Mouse (Mus musculus) cerebellum, postnatal 14 days (tissue): ENCODE results near the gene Klf9.
"Not testable (repeated sequence)": the region's sequence is repeated elsewhere in the genome, so short reads cannot be mapped to it uniquely, and the experiment has no call there.

Source experiments
- DNase-seq, 2 experiments: peaks; one replicate each; pipeline ENCODE4 v3.0.0; 2021; ENCODE audit warnings: mixed read lengths in 2 of 2

Klf9 gene

DNA sequence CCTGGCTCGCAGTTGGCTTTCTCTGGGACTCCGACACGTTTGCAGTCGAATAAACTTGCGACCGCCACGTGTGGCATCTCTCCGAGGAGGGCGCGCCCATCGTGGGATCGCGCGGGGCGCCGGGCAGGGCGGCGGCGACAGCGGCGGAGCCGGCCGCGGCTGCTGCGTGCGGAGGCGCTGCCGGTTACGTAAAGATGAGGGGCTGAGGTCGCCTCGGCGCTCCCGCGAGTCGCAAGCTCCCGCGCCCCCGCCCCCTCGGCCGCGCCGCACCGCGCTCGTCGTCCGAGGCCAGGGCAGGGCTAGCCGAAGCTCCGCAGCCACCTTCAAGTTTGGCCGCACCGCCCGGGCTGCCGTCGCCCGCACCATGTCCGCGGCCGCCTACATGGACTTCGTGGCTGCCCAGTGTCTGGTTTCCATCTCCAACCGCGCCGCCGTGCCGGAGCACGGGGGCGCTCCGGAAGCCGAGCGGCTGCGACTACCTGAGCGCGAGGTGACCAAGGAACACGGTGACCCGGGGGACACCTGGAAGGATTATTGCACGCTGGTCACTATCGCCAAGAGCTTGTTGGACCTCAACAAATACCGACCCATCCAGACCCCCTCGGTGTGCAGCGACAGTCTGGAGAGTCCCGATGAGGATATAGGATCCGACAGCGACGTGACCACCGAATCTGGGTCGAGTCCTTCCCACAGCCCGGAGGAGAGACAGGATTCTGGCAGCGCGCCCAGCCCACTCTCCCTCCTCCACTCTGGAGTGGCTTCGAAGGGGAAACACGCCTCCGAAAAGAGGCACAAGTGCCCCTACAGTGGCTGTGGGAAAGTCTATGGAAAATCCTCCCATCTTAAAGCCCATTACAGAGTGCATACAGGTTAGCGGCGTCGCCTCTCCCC lies 610 bp downstream of the Klf9 start:
- DNase-seq: peak; percentile 91 to 96

DNA sequence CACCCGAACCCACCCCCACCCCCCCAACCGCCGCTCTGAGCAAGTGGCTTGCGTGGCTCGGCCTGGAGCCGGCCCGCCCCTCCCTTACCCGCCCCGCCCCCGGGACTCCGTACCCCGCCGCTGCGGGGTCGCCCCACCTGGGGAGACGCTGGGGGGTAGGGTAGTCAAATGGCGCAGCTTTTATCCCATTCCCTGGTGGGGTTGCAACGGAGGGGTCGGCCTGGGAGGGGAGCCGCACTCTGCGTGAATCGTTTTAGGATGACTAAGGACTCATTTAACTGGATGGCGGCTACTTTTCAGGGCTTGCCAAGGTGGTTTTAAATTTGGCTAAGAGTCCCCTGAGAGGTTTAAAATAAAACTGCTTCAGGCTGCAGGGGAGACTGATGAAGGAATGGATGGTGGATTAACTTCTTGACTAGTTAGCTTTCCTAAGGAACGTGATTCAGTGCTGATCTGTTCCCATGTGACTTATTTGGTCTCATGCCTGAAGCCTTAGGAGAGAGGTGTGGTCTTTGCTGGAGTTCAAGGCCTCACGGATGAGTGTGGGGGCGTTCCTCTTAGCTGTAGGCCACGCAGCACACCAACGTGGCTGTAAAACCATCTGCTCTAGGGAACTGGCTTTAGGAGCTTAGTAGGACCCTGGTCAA lies 1.5 kb downstream of the Klf9 start:
- DNase-seq: peak in 1 of 2 experiments; percentile 57

DNA sequence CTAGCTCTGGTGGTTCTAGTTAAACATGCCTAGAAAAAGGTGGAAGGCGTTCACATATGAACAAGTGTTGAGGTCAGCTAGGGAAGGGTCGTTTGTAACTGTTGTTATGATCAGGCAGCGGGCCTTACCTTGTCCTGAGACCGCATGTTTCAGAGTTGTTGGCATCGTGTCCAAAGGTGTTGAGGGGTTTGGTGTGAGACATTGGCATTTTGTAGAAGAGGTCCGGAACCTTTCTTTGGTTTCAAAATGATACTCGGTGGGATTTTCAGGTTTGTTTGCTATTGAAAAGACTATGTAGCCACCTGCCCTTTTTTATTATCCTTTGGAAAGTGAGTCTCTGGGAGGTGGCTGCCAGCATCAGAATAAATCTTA lies 2.0 kb downstream of the Klf9 start:
- no peak for DNase-seq

DNA sequence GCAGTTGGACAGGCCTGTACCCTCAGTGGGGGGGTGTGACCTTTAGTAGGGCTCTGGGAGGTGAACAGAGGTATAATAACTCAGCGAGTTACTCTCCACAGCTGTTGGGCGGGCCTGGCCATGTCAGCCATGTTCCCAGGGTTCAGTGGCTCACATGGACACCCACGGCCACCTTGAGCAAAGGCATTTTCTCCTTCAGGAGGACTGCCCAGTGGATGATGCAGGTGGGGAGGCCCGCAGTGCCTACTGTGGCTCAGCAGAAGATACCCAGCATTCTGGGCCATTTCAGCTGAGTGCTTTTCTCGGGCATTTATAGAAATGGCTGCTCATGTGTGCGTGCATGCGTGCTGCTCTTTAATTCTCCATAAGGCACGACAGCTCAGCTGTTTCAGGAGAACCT lies 2.5 kb downstream of the Klf9 start:
- peak in 1 of 2 experiments; percentile 51 for DNase-seq

DNA sequence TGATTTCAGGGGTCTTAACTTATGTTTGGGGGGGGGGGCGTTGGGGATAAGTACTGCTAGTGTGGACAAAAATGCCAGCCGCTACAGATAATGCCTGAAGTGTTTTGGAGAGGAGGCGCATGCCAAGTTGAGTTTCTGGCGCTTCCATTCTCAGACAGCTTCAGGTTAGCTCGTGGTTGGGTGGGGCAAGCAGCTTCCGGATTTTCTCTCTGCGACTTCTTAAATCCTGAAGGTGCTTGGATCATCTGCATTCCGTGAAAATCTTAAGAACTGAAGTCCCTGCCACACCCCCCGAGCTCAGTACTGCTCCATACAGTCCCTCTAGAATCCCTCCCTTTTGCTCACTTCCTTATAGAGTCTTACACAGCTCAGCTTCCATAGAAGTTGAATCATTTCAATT lies 3.0 kb downstream of the Klf9 start:
- DNase-seq: no peak

DNA sequence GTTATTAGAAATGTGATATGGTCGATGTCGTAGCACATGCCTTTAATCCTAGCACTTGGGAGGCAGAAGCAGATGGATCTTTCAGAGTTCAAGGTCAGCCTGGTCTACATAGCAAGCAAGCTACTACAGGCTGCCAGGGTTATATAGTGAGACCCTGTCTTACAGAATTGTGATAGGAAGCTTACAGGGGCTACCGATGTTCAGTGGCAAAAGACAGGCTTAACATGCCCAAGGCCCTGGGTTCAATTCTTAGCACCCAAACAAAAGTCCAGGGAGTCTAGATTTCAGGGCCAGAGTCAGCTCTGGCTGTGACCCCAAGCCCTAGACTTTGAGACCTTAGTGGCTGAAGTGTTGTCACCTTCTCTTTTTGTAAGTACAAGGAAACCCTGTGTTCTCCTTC lies 4.1 kb downstream of the Klf9 start:
- no peak for DNase-seq

DNA sequence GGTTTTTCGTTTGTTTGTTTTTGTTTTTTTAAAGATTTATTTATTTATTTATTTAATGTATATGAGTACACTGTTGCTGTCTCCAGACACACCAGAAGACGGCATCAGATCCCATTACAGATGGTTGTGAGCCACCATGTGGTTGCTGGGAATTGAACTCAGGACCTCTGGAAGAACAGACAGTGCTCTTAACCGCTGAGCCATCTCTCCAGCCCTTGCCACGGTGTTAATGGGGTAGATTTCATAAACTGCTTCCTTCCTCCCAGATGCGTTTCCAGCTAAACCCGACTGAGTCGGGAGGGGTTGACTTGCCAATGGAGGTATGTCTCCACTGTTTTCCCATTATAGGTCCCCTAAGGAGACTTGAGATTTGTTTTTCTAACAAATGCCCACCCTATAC lies 4.5 kb downstream of the Klf9 start:
- DNase-seq: not testable (repeated sequence)

DNA sequence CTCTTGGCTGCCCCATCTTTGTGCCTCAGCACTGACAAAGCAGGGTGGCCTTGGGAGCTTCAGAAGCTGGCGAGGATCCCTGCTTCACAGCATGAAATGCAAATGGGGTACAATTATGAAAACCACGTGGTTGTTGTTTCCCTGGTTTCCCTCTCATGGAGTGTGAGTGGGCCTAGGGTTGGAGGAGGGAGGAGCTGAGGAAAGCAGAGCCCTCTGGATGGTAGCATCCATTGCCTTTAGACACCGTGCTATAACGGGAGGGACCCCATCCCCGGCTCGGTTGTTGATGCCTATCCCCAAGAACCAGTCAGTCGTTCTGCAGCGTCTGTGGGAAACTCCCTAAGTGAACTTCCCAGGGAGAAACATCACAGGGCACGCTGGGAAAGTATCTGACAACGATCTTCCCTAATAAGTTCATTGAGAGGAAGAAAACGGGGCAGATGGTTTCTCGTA lies 5.4 kb downstream of the Klf9 start:
- DNase-seq: peak; percentile 73 to 75

DNA sequence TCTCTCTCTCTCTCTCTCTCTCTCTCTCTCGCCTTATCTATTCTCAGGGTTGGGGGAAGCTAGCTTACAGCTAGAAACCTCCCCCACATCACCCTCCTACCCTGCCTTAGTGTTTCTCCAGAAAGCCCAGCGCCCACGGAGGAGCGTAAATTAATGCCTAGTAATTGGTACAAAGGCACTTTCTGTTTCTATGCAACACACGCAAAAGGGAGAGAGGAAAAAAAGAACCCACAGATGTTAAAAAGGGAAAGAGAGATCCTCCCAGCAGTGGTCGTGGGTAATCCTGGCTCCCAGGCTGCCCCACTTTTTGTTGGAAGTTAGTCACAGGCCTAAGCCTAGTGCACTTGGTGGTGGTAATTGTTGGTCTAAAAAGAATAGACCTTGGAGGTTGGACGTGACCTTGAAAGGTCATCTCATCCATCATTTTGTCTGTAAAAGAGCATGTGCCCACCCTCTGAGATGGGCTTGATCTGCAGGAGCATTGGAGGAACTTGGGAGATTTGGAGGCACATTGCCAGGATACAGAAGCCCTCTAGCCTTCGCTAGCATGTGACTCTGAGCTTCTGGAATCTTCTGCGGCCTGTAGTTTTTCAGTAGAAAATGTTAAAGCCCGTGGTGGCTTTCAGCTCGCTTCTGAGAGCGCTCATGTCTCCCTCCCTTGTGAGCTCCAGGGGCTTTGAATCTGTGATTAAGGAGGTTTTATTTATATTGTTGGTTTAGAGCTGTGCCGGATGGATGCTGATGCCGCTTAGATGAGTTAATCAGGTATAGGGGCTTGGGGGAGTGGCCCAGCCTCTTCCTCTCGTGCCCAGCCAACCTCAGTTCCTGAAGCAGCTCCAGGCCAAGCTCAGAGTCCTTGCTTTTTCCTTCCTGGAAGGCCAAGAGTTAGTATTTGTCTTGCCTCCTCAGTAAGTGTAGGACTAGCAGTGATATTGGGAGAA lies 6.3 kb downstream of the Klf9 start:
- DNase-seq: no peak

DNA sequence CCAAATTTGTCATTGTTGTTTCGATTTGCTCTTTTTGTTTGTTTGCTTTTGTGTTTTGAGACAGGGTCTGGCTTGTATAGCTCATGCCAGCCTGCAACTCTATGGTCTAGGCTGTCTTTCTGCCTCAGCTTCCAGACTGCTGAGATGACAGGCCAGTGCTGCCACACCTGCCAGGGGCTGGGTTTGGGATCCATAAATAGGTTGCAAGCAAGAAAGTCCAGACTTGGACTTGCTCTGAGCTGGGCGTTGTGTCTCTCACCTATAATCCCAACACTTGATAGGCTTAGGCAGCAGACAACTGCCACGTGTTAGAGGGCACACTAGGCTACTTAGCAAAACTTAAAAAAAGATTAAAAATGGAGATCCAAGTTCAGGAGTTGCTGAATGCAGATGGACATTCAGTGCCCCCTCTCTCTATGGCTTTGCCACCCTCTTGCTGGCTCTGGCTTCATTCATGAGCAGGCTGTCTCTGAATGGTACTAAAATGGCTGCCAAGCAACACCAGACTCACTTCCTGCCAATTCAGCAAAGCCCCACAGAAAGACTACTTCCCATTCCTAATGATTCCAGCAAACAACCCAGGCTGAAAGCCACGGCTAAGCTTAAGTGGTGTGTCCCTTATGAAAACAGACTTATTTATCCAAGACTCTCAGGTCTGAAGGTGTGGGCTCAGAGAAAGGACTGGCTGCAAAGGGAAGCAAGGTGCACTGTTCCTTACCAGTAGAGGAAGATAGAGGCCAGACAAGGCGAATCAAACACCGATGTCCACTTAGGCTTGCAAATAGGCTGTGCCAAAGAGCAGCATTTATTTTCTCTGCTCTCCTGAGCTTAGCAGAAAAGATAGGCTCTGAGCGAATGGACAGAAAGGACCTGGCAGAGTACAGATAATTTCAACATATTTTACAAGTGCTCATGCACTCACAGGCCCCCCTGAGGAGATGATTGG lies 8.7 kb downstream of the Klf9 start:
- DNase-seq: peak in 1 of 2 experiments; percentile 67

DNA sequence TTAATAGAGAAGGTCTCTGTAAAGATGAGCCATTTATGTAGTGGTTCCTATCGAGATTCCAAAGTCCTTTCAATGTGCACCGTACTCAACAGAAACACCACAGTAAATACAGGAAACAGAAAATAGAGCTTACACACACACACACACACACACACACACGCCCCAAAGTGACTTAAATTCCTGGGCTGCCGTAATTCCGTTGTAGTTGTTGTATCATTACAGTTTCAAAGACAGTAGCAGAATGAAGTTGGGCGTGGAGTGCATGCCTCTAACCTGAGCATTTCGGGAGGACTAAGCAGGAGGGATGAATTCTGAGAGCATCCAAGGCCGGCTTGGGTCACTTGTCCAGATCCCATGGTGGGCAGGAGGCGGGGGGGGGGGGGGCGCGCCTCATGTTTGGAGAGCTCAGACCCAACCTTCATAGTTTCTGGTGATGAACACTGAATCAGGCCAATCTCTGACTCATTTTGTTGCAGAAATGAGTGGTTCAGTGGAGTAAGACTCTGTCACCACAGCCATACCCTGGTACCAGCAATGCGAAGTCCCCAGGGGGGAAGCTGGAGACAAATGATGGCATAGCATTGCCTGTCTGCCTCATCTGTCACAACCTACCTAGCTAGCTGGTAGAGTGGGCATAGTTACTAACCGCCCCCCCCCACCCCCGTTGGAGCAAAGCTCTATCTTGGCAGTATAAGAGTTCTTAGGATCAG lies 9.7 kb downstream of the Klf9 start:
- DNase-seq: no peak

DNA sequence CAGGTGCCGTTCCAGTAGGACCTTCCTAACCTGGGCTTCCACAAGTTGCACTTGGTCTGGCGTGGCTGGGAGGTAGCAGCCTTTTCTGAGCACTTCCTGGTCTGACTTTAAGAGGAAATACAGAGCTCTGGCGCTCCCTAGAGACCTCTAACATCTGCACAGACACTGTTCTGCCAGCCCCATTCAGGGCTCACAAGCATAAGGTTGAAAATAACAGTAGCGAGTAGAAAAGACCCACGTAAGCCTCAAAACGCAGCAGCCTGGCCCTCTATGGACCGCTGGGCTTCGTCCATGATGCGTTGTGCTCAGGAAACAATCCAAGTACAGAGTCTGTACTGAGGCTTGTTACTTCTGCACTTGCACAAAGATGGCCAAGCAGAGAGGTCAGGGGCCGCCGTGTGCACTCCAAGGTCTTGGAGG lies 10.6 kb downstream of the Klf9 start:
- no peak for DNase-seq

DNA sequence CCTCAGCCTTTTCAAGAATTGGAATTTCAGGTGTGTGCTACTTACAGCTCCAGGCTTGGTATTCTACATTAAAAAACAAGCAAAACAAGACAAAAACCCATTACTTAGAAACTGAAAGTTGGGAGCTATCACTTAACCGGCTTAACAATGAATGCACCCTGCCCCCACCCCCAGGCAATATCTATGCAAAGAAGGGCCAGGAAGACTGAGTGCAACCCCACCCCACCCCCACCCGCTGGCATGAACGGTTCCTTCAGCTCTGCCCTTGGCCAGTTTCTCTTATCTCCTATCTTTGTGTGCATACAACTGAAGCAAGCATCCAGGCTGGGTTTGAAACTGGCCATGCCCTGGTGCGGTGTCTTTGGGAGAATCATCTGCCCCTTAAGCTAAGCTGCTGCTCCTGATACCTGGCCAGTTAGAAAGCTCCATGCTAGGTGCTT lies 11.2 kb downstream of the Klf9 start:
- DNase-seq: no peak

DNA sequence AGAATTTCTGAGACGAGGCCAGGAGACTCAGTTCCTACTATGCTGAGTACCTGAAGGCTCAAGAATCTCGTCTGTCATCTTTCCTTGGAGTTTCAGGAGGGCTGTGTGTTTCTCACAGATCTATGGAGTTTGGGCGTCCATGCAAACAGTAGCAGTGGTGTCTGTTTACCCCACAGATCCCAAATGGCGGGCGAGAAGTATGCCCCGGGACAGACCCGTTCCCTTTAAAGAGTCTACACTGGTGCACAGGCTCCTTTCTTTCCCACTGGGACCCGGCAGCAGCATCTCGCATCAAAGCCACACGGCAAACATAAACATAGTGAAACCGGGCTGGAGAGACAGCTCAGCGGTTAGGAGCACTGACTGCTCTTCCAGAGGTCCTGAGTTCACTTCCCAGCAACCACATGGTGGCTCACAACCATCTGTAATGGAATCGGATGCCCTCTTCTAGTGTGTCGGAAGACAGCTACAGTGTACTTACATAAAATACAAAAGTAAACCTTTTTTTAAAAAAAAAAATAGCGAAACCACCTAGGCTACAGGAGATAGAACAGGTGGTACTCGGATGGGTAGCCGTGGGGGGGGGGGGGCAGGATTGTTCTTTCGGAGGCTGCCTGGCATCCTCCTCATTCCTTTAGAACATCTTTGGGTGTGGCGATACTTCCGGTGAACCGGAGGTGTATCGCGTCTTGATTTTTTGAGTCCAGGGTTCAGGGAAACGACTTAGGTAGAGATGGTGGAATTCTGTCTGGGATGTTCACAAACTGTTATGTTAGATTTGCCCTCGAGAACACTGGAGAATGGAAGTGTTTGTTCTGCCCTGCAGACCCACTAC lies 12.0 kb downstream of the Klf9 start:
- no peak for DNase-seq

DNA sequence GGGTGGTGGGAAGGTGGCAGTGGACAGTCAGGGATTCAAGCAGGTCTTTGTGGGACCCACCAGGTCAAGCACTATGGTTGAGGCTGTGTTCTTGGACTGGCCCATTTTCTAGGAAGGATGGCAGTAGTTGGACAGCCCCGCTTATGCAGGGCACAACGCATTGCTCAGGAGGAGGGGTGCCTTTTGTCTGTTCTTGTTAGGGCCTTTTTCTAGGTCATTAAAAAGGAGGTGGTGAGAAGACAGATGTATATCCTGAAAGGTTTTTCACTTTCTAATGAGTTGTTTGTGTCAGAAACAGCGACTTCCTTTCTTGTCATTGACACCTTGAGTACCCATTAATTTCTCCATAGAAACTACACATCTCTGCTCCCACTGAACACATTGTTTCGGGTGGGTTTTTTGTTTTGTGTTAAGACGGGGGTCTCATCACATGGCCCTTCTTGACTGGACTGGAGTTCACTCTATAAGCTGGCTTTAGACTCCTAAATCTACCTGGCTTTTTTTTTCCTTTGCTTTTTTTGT lies 12.6 kb downstream of the Klf9 start:
- no peak for DNase-seq

DNA sequence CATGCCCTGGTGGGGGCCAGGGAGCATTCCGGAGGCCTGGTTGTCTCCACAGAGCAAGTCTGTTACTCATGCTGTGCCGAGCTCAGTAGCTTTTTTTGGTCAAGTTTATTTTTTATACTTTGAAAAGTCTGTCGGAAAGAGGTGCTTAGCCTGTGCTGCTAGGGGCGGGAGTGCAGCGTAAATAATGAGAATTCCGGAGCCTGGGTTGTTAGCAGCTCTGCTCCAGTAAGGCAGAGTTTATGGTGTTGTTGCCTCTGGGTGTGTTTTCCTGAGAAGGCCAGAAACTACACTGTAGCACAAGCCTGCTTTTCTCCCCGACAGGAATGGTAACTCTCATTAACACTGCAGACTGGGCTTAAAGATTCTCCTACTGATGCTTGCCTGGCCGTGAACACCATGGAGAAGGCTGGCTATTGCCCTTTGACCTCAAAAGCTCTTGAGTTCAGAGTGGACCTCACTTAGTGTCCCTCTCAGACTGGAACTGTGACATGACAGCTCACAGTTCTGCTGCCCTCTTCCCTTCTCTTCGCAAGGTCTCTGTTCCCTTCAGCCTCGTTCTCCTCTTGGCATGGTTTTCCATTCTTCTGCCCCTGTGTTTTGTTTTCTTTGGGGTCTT lies 18.9 kb downstream of the Klf9 start:
- peak in 1 of 2 experiments; percentile 26 for DNase-seq

DNA sequence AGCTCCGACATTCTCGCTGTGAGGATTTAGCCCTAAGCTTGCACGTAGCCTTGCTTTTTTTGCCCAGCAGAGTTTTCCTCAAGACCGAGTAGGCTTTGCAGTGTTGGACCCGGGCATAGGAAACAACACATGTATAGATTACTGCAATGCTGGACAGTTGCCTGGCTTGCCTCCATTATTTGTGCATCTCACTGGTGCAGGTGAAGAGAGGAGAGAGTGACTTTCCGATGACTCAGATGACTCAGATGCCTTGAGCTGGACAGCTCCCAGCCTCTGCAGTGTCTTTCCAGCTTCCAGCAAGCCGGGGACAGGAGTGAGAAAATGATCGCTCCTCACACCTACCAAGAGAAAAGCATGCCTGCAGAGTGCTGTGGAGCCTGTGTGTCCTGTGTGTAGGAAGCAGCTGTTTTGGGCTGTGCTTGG lies 21.4 kb downstream of the Klf9 start:
- DNase-seq: no peak

DNA sequence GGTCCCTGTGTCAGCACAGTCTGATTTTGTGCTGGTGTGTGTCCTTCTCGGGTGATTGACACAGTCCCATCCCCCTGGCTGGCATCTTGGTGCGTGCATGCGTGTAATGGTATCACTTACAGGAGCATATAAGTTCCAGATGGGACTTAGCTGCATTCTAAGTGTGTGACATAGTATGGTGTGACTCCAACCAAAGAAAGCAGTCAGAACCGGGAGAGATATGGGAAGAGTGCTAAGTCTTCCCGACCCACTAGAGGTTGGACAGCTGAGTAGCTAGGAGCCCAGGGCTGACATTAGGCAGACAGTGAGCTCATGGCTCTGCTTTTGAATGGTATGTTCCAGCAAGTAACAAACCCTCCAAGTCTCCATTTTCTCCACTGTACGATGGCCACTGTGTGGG lies 21.9 kb downstream of the Klf9 start:
- no peak for DNase-seq

DNA sequence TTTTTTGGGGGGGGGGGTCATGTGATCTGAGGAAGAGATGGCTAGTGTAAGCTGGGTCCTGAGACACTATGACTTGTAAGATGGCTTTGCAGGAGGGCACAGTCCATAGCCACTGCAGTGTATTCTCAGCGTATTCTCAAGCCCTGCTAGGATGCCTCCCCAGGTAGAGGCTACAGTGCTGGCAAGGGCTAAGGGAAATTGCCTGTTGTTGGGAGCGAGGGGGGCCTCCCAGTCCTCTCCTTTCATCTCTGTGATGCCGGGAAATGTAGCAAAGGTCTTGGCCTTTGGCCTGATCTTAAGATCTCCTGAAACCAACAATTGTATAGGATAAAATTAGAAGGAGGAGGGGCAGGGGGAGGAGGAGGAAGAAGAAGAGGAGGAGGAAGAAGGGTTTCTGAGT lies 22.3 kb downstream of the Klf9 start:
- no peak for DNase-seq
